Mouse (Mus musculus): ENCODE data around the gene Hba-x.
"Not testable (repeated sequence)": the region's sequence is repeated elsewhere in the genome, so short reads cannot be mapped to it uniquely, and the experiment has no call there.

DNA sequence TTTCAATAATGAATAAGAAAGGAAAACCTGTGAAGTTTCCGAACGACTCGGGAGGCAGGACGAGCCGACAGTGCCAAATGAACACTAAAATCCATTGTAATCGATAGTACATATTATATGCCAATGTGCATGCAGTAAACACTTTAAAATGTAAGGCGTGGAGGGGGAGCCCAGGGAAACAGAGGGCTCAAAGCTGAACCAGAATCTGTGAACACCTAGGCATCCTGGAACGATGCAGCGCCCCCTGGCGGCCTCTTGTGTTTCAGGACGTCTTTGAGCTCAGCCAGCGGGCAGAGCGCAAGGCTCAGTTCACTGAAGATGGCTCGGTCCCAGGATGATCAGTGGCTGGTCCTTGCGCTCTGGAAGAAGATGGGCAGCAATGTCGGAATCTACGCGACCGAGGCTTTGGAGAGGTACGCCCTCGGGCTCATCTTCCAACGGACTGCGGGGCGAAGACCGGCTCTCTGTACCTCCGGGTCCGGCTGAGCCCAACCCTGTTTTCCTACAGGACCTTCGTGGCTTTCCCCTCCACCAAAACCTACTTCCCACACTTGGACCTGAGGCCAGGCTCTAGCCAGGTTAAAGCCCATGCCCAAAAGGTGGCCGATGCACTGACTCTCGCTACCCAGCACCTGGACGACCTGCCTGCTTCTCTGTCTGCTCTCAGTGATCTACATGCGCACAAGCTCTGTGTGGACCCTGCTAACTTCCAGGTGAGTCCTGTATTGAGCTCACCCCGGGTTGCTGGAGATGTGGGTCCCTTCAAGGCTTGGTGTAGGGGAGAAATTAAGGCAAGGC lies 10.7 kb downstream of the Hba-x start, which contains the start of gene Hbq1b:
- peak; percentile 74; the same call in 1 of the 2 replicates for TF ChIP-seq CTCF (IDR thresholded peaks at IDR 0.05; ENCODE audit: borderline replicate concordance, control insufficient read depth, extremely low read depth, insufficient read depth, low read length, poor library complexity)
- TF ChIP-seq POLR2A (IDR thresholded peaks at IDR 0.05; ENCODE audit: control insufficient read depth, extremely low read depth, insufficient read depth, low read length, poor library complexity): not testable (repeated sequence)
